Mouse (Mus musculus) gastrocnemius, postnatal 4 days (tissue): ENCODE measurements at regions not wholly inside any gene's neighbourhood (a gene's known extent, or its start where the extent isn't known, plus 50 kb on each side); places are given as distances from the start of the nearest gene placed in this dataset.

Source experiments
- DNase-seq, 2 experiments: peaks; one replicate each; pipeline ENCODE4 v3.0.0; 2021 to 2022; ENCODE audit warnings: low spot score in 2 of 2, mixed read lengths in 2 of 2

GRCm38 (mm10) chr17:63575316-63576007, 75.6 kb upstream of the Fbxl17 start:
- peak in 1 of 2 experiments; percentile 15 for DNase-seq

- no peak for DNase-seq
These were observed 83.1 kb upstream of the Fbxl17 start for GRCm38 (mm10) chr17:63582870-63583269.

GRCm38 (mm10) chr17:63607021-63607751, 107.4 kb upstream of the Fbxl17 start:
- no peak for DNase-seq

GRCm38 (mm10) chr17:63622726-63623125, 122.9 kb upstream of the Fbxl17 start:
- no peak for DNase-seq

GRCm38 (mm10) chr17:63637598-63637997, 137.8 kb upstream of the Fbxl17 start:
- DNase-seq, result no peak

- peak in 1 of 2 experiments; percentile 70 for DNase-seq
These were observed 144.6 kb upstream of the Fbxl17 start for GRCm38 (mm10) chr17:63644390-63644789.

- DNase-seq, result no peak
These were observed 157.9 kb upstream of the Fbxl17 start for GRCm38 (mm10) chr17:63657687-63658086.

- DNase-seq, result peak; percentile 17 to 49
These were observed 161.1 kb upstream of the Fbxl17 start for GRCm38 (mm10) chr17:63660841-63661481.

GRCm38 (mm10) chr17:63661584-63661983, 161.8 kb upstream of the Fbxl17 start:
- peak; percentile 31 to 43 for DNase-seq

GRCm38 (mm10) chr17:63662251-63662650, 162.4 kb upstream of the Fbxl17 start:
- DNase-seq, result no peak

GRCm38 (mm10) chr17:63676791-63677190, 177.0 kb upstream of the Fbxl17 start:
- DNase-seq, result no peak

GRCm38 (mm10) chr17:63677996-63678657, 178.3 kb upstream of the Fbxl17 start:
- peak in 1 of 2 experiments; percentile 68 for DNase-seq

- DNase-seq, result no peak
These were observed 180.7 kb upstream of the Fbxl17 start for GRCm38 (mm10) chr17:63680479-63680878.

GRCm38 (mm10) chr17:63683345-63683744, 179.5 kb upstream of the Fer start:
- no peak for DNase-seq

GRCm38 (mm10) chr17:63684026-63684425, 178.8 kb upstream of the Fer start:
- no peak for DNase-seq

- no peak for DNase-seq
These were observed 176.9 kb upstream of the Fer start for GRCm38 (mm10) chr17:63685956-63686355.

- DNase-seq, result no peak
These were observed 176.5 kb upstream of the Fer start for GRCm38 (mm10) chr17:63686361-63686760.

- peak in 1 of 2 experiments; percentile 19 for DNase-seq
These were observed 173.6 kb upstream of the Fer start for GRCm38 (mm10) chr17:63689291-63689690.

- no peak for DNase-seq
These were observed 171.8 kb upstream of the Fer start for GRCm38 (mm10) chr17:63690829-63691689.

GRCm38 (mm10) chr17:63691690-63691968, 171.2 kb upstream of the Fer start:
- no peak for DNase-seq

GRCm38 (mm10) chr17:63693274-63693673, 169.6 kb upstream of the Fer start:
- no peak for DNase-seq
